Mouse (Mus musculus) kidney, adult 9 months (tissue): ENCODE measurements around the gene Agbl2.

ENCODE experiments used
- DNase-seq: peaks from one replicate; pipeline ENCODE4 v3.0.0; 2022

Gene Agbl2

DNA sequence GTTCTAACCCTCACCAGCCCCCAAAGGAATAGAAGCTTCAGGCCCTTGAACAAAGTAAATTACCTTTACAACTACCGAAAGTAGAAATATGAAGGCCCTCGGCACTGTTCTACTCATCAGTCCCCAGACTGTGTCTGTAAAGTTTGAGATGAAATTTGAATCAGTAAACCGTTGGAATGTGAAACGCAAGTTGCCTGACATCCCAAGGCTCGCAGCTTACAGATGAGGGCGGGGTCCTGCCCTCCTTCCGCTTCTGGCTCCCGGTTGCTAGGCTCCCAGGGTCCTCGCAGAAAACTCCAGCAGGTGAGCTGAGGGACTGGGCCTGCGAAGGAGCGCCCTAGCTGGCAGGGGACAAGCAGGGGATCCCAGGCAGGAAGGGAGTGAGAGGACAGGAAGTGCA lies at the start of gene Agbl2:
Gene Agbl2, plus strand, starts transcription at position 270 of the 400 bp plus-strand sequence.
- no peak for DNase-seq

DNA sequence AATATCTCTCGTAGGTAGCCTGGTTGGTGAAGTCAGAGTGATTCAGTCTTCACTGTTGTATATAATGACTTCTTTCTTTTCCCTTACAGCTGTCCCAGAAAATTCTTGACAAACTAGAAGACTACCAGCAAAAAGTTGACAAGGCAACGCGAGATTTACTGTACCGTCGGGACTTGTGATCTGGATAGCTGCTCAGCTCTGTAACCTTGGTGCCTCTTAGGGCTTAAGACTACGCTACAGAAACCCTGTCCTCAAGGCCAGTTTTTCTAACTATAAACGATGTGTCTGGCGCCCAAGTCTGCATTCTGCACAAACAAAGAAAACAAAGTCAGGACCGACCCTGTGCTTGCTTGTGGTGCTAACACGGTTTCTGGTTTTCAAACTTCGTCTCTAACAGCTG lies 47.2 kb upstream of the Agbl2 start:
- DNase-seq = no peak

DNA sequence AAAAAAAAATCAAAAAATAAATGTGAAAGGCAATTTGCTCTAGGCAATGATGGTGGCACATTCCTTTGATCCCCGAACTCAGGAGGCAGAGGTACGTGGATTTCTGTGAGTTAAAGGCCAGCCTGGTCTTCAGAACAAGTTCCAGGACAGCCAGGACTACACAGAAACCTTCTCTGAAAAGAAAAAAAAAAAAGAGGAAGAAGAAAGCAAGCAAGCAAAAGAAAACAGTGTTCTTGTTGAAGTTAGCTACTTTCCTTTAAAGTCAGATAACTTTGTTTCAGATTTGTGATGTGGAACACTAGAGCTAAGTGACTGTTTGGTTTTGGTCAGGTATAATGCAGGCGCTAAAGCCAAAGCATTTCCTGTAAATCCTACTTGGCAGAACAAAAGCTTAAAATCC lies 43.7 kb upstream of the Agbl2 start:
- DNase-seq = no peak

DNA sequence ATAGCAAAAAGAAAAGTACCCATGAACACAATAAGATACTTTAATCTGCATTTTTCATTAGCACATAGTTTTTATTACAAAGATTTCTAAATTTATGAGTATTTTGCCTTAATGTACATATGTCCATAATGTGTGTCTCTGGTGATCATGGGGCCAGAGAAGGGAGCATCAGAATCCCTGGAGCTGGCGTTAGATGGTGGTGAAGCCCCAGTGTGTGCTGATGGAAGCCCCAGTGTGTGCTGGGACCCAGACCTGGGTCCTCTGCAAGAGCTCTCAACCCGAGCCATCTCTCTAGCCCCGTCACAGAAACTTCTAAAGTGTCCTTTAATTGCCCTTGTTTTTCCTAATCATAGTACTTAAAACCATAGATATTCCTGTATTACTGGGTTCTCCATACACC lies 43.2 kb upstream of the Agbl2 start:
- DNase-seq = no peak

DNA sequence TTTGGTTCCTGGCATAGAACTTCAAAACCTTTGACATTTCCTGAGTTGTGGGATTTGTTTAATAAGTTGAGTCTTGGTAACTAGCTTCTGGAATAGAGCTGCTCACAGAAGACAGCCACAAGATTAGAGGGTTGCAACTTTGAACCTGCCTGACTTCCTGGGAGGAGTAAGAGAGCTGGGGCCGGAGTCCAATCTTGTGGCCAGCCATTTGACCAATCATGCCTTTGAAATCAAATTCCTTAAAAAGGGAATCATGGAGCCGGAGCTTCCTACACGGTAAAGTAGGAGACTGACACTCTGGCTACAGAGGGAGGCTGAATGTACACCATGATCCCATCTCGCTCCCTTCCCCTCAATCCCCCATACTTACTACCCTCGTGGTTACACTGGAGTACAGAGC lies 42.6 kb upstream of the Agbl2 start:
- DNase-seq = peak; percentile 89

DNA sequence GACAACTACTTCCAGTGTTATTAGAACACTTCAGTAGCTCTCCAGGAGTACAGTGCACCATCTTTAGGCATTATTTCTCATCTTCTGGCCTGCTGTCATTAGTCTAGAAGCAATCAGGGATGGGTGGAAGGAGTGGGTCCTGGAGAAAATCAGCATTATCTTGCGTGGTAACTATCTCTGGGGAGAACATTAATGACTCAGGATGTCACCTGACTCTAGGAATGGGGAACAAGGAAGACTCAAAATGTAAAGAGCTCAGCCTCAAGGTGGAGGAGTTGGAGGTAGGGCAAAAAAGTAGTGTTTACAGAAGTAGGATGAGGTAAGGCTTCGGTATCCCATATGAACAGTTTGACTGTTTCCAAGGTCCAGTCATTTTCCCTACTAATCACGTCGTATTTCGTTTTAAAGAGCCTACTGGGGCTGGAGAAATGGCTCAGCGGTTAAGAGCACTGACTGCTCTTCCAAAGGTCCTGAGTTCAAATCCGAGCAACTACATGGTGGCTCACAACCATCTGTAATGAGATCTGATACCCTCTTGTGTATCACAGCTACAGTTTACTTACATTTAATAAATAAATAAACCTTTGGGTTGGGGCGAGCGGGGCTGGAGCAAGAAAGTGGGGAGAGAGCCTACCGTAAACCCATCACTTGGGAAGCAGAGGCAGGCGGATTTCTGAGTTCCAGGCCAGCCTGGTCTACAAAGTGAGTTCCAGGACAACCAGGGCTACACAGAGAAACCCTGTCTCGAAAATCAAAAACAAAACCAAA lies 38.1 kb upstream of the Agbl2 start:
- DNase-seq = peak; percentile 13

DNA sequence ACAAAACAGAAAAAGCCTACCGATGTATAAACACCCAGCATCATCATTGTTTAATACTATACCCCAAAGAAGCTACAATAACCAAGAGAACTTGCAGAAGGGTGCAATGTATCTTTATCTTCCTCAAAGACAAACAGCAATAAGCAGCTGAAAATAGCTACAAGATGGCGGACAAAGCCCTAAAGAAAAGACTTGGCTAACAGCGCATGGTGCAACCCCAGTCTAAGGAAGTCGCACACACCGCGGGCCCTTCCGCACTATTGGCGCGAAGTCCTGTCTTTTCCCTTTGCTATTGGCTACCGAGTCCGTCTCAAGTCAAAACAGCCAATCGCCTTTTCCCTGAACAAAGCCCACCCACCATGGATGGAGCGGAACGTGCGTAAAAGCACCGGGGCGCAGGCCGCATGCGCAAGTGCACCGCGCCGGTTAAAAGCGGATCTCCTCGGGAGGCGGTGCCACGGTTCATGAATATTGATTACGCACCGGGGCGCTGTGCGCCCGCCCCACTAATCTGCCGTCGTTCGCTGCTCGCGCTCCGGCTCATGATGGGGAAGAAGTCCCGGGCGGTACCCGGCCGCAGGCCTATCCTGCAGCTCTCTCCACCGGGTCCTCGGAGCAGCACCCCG lies 37.4 kb upstream of the Agbl2 start, which contains the start of gene Fnbp4:
Gene Fnbp4, plus strand, starts transcription at position 318 of the 626 bp plus-strand sequence.
- DNase-seq = peak; percentile 100

DNA sequence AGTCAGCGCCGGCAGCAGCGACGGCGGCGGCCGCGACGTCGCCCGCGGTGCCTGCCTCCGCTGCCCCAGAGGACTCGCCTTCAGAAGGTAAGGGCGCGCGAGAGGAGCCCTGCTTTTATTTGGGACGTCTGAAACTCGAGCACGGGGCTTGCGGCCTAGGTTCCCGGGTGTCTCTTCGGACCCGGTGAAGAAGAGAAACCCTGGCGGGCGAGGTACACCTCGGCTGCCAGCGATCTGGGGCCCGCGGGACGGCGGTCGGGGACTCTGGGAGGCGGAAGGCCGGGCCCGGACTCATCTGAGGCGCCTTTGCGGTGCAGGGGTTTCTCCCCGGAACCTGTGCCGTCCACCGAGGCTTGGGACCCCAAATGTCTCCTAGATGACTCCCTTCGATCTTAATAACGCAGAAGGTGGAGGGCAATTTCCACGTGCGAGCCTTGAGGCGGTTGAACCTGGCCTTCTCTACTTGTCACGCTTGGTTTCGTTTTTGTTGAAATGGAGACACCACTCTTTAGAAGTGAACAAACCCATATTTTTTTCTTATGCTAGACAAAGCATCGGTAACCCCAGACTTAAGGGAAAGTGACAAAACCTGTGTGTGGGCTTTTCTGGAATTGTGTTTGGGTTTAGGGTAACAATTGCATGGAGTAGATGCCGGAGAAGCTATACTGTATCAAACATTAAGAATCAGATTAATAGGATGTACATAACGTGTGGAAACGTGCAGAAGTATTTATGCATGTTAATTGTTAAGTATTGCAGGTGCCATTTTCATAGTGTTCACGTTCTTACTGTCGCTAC lies 36.6 kb upstream of the Agbl2 start:
- DNase-seq = no peak

DNA sequence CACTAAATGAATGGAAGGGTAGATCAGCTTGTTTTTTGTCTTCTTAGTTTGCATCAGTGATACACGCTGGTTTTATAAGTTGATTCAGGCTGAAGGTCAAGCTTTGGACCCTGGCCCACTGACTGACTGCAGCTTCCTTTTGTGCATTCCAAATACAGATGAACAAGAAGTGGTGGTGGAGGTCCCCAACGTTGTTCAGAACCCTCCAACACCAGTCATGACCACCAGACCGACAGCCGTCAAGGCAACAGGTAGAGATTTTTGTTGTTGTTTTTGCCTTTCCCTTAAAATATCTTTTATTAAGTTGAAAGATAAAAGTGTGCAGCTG lies 36.0 kb upstream of the Agbl2 start:
- DNase-seq = peak; percentile 34

DNA sequence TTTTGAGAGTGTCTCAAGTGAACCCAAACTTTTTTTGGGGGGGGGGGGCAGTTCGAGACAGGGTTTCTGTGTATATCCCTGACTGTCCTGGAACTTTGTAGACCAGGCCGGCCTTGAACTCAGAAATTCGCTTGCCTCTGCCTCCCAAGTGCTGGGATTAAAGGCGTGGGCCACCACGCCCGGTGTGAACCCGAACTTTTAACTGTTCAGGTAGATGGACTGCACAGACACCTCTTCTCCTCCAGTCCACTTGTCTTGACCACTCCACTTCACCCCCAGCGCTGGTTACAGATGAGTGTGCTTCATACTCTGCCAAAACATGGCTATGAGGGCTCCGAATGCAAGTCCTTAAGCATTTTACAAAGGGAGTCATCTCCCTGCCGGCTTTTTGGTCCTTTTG lies 35.4 kb upstream of the Agbl2 start:
- DNase-seq = no peak

DNA sequence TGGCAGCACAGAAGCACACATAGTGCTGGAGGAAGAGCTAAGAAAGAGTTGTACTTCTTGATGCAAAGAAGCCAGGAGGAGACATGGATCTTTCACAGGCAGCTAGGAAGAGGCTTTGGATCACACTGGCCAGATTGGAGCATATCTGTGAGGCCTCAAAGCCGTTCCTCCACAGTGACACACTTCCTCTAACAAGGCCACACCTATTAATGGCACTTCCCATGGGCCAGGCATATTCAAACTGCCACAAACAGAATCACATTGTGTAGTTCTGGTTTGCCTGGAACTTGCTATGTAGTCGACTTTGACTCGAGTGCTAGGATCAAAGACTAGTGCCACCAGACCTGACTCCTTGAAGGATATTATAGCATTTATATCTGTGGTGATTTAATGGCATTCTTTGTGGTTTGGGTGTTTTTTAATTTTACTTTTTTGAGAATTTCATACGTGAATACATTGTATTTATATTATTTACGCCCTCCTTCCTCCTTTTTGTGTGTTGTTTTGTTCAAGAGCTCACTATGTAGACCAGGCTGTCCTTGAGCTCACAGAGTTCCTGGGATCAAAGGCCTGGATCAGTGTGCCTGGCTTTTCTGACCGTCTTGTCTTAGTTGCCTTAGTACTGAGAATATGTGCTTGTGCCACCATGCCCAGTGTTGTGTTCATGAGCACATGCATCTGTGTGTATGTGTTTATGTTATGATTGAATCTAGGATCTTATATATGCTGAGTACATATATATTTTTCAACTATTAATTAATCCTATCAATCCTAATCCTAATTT lies 32.7 kb upstream of the Agbl2 start:
- DNase-seq = no peak

DNA sequence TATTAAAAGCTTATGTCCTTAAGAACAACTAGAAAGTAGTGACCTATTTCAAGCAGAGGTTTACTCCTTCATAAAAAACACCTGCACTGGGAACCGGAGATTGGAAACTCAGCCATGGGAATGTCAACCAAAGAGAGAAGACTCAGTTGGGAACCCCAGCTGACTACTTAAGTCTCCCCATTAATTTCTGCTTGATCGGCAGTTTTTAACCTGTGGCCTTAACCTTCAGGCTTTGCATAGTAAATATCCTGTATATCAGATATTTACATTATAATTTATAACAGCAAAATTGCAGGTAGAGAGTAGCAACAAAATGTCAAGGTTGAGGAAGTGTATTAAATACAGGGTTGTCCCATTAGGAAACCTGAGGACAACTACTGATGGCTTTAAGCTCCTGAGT lies 29.0 kb upstream of the Agbl2 start:
- DNase-seq = no peak

DNA sequence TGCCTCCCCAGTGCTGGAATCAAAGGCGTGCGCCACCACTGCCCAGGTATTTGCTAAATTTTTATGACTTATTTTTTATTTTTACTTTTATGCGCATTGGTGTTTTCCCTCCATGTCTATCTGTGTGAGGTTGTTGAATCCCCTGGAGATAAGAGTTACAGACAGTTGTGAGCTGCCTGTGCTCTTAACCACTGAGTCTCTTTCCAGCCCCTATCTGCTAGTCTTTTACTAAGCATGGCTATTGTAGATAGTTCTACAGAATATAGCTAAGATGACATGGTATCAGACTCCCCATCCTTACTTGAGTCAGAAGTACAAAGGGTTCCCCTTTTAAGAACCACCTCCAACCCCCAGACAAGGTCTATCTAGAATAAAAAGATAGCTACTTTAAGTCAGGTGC lies 28.3 kb upstream of the Agbl2 start:
- DNase-seq = no peak

DNA sequence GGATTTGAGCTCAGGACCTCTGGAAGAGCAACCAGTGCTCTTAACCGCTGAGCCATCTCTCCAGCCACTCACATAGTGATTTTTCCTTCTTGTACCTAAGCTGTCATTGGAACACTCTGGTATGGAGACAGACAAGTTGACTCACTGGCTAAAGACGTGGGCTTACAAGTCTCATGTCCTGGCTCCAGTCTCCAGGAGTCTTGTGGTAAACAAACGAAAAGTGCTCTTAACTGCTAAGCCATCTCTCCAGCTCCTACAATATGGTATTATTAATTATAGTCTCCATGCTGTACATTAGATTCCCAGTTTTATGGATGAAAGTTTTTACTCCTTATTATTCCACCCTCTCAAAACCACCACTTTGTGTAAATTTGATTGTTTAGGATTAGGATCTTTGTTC lies 17.4 kb upstream of the Agbl2 start:
- no peak for DNase-seq

DNA sequence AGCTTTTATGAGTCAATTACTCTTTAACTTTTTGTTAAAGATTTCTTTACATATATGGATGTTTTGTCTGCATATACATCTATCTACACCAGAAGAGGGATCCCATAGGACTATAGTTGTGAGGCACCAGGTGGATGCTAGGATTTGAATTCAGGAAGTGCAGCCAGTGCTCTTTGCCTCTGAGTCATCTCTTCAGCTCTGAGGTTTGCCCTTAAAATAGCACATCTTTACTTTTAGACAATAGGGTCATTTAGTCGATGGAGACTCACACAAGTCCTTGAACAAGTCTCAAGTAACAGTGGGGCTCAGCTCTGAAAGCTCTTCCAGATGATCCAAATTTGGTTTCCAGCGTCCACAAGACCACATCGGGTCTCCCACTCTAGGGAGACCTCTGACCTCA lies 1.2 kb upstream of the Agbl2 start:
- DNase-seq = no peak

DNA sequence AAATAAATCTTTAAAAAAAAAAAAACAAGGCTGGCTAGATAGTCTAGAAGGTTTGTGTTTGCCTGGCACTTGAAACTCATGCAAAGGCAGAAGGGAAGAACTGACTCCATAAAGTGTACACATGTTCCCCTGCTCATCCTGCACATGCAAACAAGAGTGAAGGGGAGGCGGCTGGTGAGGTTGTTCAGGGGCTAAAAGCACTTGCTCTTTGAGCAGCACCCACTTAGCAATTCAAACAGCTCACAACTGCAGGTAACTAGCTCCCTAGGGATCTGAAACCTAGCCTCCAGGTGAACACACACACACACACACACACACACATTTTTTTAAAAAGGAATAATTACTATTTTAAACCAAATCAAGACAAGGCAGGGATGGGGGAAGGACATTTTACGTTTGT lies 589 bp upstream of the Agbl2 start:
- DNase-seq = no peak

DNA sequence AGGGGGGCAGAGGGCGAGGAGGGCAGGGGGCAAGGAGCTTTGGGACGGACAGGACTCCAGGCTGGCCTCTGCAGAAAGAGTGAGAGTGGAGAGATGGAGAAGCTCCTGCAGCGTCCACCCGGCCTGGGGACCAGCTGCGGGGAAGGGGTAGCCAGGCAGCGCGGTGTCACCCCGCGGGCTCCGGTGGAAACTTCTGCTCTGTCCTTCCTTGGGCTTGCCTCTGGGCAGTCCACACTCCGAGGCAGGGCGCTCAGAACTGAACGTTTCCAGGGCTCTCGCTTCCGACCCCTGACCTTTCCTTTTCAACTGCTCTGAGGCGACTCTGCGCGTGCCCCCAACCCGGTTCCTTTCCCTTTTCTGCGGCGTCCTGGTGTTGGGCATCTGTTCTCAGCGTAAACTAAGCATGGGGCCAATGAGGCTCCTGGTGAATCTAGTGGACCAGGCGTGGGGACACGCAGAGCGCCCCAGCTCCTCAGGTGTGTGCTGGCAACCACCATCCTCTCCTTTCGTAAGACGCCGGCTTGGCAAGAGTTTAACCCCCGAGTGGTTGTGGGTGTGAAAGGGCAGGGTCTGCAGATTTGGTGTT lies 467 bp downstream of the Agbl2 start:
- no peak for DNase-seq

DNA sequence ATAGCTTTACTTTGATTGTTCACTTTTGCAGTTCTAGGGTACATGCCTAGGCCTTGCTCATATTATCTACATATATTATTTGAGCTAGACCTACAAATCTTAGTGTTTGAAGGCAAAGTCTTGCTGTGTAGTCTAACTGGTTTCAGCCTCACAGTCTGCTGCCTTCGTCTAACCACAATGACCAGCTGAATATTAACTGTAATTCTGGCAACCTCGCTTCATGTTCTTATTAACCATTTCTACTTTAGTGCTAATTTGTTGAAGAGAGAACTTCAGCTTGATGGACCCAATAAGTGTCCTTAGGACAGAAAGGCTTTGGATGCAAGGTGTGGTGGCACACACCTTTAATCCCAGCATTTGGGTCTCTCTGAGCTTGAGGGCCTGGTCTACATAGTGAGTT lies 5.6 kb downstream of the Agbl2 start:
- DNase-seq = peak; percentile 63

DNA sequence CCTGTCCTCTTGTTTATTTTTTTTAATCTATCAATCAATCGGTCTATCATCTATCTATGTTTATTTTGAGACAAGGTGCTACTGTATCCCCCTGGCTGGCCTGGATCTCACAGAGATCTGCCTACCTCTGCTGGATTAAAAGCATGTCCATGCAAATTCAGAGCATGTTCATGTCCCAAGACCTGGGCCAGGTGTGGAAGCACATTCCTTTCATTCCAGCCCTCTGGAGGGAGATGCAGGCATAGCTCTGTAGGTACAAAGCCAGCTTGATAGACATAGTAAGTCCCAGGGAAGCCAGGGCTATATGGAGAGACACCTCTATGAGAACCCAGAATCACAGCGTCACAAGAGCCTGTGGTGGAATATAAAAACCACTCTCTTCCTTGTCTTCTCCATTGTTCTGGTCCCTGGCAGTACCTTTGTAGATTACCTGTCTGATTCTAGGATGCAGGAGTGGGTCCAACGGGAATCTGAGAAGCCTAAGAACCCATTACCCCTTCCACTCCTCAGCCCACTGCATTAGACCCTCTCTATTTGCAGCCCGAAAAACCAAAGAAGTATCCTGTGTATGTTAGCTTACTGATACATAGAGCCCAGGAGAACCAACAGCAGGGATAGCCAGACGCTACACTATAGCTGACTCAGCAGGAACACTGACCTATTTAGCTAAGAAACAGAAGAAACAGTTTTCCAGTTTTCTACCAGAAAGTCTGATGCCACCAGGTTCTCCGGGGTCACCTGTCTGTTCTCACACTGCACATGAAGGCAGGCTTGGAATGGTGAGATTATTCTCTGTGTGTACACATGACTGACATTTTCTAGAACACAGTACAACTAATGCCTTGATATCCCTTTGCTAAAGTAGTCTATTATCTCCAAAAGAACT lies 26.0 kb downstream of the Agbl2 start:
- peak; percentile 10 for DNase-seq

DNA sequence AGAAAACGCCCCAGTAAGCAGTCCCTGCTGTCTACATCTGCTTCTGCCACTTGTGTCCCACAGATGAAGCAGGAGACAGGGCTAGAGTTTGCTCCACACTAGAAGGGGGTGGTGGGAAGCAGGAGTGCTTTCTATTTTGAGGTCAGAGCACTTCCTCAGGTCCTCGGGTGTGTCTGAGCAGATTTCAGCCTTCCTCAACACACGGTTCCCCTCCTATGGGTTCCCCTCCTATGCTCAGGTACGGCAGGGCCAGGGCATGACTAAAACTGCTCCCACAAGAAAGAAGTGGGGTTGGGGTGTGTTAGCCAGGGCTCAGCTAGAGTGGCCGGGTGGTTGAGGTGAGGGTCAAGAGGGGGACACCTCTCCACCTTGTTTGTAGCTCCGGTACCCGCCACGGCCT lies 28.2 kb downstream of the Agbl2 start:
- no peak for DNase-seq

DNA sequence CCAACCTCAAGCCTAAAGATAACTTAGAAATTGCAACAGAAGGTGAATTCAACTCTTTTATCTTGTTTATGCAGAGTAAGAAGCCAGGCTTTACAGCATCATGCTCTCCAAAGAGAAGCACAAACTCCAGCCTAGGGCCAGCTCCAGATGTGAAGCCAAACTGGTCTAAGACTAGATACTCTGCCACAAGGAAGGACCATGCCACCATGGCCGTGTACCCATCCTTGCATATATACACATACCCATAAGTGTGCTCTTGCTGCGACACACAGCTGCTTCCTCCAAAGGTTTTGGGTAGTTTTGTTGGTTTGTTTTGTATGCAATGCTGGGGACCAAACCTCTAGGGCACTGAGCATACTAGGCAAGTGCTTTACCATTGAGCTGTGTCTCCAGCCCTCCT lies 32.7 kb downstream of the Agbl2 start:
- no peak for DNase-seq

DNA sequence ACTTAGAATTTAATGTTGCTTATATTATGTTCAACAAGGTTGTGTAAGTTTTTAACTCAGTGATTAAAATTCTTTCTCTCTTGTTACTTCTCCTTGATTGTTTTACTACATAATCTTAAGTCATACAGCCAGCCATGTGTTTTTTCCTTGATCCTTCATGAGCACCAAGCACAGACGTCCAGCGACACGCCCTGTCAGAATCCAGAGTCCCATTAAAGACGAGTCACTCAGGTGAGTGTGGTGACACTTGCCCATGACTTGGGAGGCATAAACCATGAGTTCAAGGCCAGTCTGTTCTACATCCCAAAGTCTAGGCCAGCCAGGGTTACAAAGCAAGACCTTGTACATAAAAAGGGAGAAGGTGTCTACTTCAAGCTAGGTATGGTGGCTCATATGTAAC lies 33.6 kb downstream of the Agbl2 start:
- DNase-seq = no peak
